Mouse (Mus musculus): ENCODE data around the gene Golga7b. TPM values are rescaled to one million over a fixed set of nuclear protein-coding genes. Genes with fewer than 3 reads are reported as not detected.

Gene Golga7b
- polyA plus RNA-seq, 1 experiment from 2014 or later: 72.2 TPM

- peak; percentile 72 for ATAC-seq
- Histone ChIP-seq H3K9me3 (replicated peaks; ENCODE audit: control insufficient read depth, low read length, poor library complexity, severe bottlenecking) (no peaks in the 10 kb centered on the region), H3K9ac (ENCODE audit: low read depth, low read length) (no peak overlapping the region; the same call in 1 of the 2 replicates), H3K27ac (ENCODE audit: low read length) (peak overlapping the region; percentile 50), H3K27me3 (ENCODE audit: control insufficient read depth, insufficient read depth, low read depth, low read length) (no peaks in the 10 kb centered on the region), H3K4me3 (ENCODE audit: low read depth, low read length) (no peak overlapping the region), H3K4me2 (ENCODE audit: low read length) (no peak overlapping the region), H3K4me1 (ENCODE audit: control insufficient read depth, insufficient read depth, low read length) (peaks cover 32% of the 10 kb centered on the region), H3K36me3 (ENCODE audit: control insufficient read depth, insufficient read depth, low read length) (no peaks in the 10 kb centered on the region)
- WGBS: 37% methylated on average over 8 of the region's 8 CpGs
These were observed 69.6 kb downstream of the Golga7b start for GRCm38 (mm10) chr19:42316998-42317397.

GRCm38 (mm10) chr19:42317648-42318425 lies 70.5 kb downstream of the Golga7b start:
- no peak for ATAC-seq
- Histone ChIP-seq H3K4me2 (ENCODE audit: low read length) (no peak overlapping the region), H3K9me3 (replicated peaks; ENCODE audit: control insufficient read depth, low read length, poor library complexity, severe bottlenecking) (no peaks in the 10 kb centered on the region), H3K9ac (ENCODE audit: low read depth, low read length) (peak overlapping the region; percentile 31; the same call in 1 of the 2 replicates), H3K36me3 (ENCODE audit: control insufficient read depth, insufficient read depth, low read length) (no peaks in the 10 kb centered on the region), H3K4me1 (ENCODE audit: control insufficient read depth, insufficient read depth, low read length) (peaks cover 32% of the 10 kb centered on the region), H3K27ac (ENCODE audit: low read length) (peak overlapping the region; percentile 50), H3K27me3 (ENCODE audit: control insufficient read depth, insufficient read depth, low read depth, low read length) (no peaks in the 10 kb centered on the region), H3K4me3 (ENCODE audit: low read depth, low read length) (no peak overlapping the region)
- 45% methylated on average over 18 of the region's 18 CpGs for WGBS

Small RNAs within 50 kb of the gene (microRNA-seq; reads per million reads assigned to microRNA genes)
- gene Gm26339 (not detected), gene Mir3085 (2.2 reads per million, percentile 8 among the genes with 10 or more reads in this experiment)

Other genes starting within 250 kb of the Golga7b start
- 0.71 and 0.94 TPM in 2 replicates for gene Ankrd2, start 211.6 kb upstream of the Golga7b start, polyA plus RNA-seq (2015; fragmentation: Nextera tagmentation; extraction: Ambion mirVana)
- gene Hoga1, start 202.0 kb upstream of the Golga7b start, polyA plus RNA-seq (2015; fragmentation: Nextera tagmentation; extraction: Ambion mirVana): 1.6 and 1.7 TPM in 2 replicates
- not detected in 2 replicates for gene 4933411K16Rik, start 195.3 kb upstream of the Golga7b start, polyA plus RNA-seq (2015; fragmentation: Nextera tagmentation; extraction: Ambion mirVana)
- gene Morn4, start 161.2 kb upstream of the Golga7b start, polyA plus RNA-seq (2015; fragmentation: Nextera tagmentation; extraction: Ambion mirVana): 160 and 163 TPM in 2 replicates
- 27.8 and 28.5 TPM in 2 replicates for gene Pi4k2a, start 157.1 kb upstream of the Golga7b start, polyA plus RNA-seq (2015; fragmentation: Nextera tagmentation; extraction: Ambion mirVana)
- gene Avpi1, start 118.5 kb upstream of the Golga7b start, polyA plus RNA-seq (2015; fragmentation: Nextera tagmentation; extraction: Ambion mirVana): 4.9 and 8.3 TPM in 2 replicates
- 1.4 and 1.8 TPM in 2 replicates for gene Marveld1, start 100.2 kb upstream of the Golga7b start, polyA plus RNA-seq (2015; fragmentation: Nextera tagmentation; extraction: Ambion mirVana)
- gene Zfyve27, start 83.6 kb upstream of the Golga7b start, polyA plus RNA-seq (2015; fragmentation: Nextera tagmentation; extraction: Ambion mirVana): 64.9 and 65.7 TPM in 2 replicates
- gene Sfrp5, start 45.3 kb upstream of the Golga7b start, polyA plus RNA-seq (2015; fragmentation: Nextera tagmentation; extraction: Ambion mirVana): 1.4 and 2.1 TPM in 2 replicates
- 26.0 and 34.0 TPM in 2 replicates for gene Crtac1, start 184.2 kb downstream of the Golga7b start, polyA plus RNA-seq (2015; fragmentation: Nextera tagmentation; extraction: Ambion mirVana)